Mouse (Mus musculus) small intestine, adult 2 months (tissue): ENCODE measurements around the gene Ptpre. TPM values are rescaled to one million over a fixed set of nuclear protein-coding genes. Genes with fewer than 3 reads are reported as not detected.
A peak's percentile ranks its signal among the peaks of the same experiment; 100 is the strongest.

Experiments used
- H3K27ac ChIP-seq: fragments of 200-500 bp; 2 replicates; pipeline ENCODE4 v1.5.1; 2012; ENCODE audit warnings: low read depth, low read length, control low read depth, inconsistent platforms; ENCODE audit not compliant: insufficient read depth
- H3K27me3 ChIP-seq: fragments of 200-500 bp; 2 replicates; pipeline ENCODE4 v1.6.1; 2012; ENCODE audit warnings: mild to moderate bottlenecking, moderate library complexity, low read length, inconsistent platforms; ENCODE audit not compliant: control insufficient read depth, insufficient read depth
- H3K36me3 ChIP-seq: fragments of 200-500 bp; 2 replicates; pipeline ENCODE4 v1.6.1; 2012; ENCODE audit warnings: mild to moderate bottlenecking, low read length, control low read depth, inconsistent platforms; ENCODE audit not compliant: control insufficient read depth, insufficient read depth
- H3K4me1 ChIP-seq: fragments of 200-500 bp; 2 replicates; pipeline ENCODE4 v1.6.1; 2012; ENCODE audit warnings: low read length, inconsistent platforms, mixed read lengths; ENCODE audit not compliant: control insufficient read depth, insufficient read depth, insufficient read length
- H3K4me3 ChIP-seq: fragments of 200-500 bp; 2 replicates; pipeline ENCODE4 v1.5.1; 2012; ENCODE audit warnings: low read depth, mild to moderate bottlenecking, control low read depth, inconsistent platforms, low read length, moderate library complexity
- CTCF ChIP-seq: fragments of 200-500 bp; IDR thresholded peaks from 2 replicates; pipeline ENCODE4 v1.5.1; 2012; ENCODE audit warnings: low read depth, mild to moderate bottlenecking, control low read depth, inconsistent platforms, low read length, moderate library complexity, mixed read lengths; ENCODE audit not compliant: insufficient replicate concordance, insufficient read length; ENCODE audit errors: extremely low read depth
- POLR2A ChIP-seq: fragments of 200-500 bp; IDR thresholded peaks from 2 replicates; pipeline ENCODE4 v1.6.1; 2012; ENCODE audit warnings: low read depth, mild to moderate bottlenecking, control low read depth, inconsistent platforms, low read length, moderate library complexity
- WGBS: fragments of 180-500 bp; shearing (Covaris S2); methylation state at CpG from one replicate; pipeline ENCODE4 v1.1.7; 2018; 5-methylcytosine and 5-hydroxymethylcytosine counted together
- polyA plus RNA-seq: library from polyadenylated mRNA; depleted of rRNA; stranded (reverse); fragments of >200 nt; gene quantifications from 2 replicates; pipeline ENCODE4 v1.2.3, GENCODE M21; 2012

Ptpre gene
- polyA plus RNA-seq, 1 experiment, result 17.0 TPM

DNA sequence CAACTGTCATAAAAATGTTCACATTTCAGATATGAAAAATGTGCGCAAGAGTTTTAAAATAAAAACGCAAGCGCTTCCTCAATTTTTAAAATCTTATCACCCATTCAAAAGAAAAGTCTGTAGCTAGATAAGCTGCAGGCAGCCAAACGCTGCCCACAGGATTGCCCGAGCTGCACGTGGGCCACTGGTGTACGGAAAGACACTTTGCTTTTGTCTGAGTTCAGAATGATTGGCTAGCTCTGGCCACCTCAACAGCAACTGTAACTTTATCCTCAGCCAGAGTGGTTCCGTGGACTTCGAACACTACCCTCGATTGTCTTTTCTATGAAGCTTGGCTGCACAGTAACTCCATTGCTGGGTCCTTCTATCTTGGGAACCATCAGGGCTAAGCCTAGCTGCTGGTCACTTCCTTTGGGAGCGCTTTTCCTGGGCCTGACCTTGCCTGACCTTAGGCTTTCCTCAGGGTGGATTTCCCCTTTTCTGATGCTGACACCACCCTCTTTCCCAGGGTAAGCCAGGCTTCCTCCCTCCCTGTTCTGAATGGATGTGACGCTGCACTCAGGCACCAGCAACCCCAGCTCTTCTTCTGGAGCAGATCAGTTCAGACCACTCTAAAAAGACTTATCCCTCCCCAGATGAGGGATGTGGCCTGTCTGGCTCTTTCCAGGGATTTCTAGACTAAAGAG, 60.5 kb downstream of the Ptpre start:
- Histone ChIP-seq H3K4me3 (no peak overlapping the region), H3K4me1 (peaks cover 11% of the 10 kb centered on the region), H3K27ac (peak overlapping the region; percentile 28; the same call in 1 of the 2 replicates), H3K36me3 (no peaks in the 10 kb centered on the region), H3K27me3 (no peaks in the 10 kb centered on the region)
- 30% methylated on average over 12 of the region's 12 CpGs for WGBS
- no peak for TF ChIP-seq CTCF
- no peak for TF ChIP-seq POLR2A

DNA sequence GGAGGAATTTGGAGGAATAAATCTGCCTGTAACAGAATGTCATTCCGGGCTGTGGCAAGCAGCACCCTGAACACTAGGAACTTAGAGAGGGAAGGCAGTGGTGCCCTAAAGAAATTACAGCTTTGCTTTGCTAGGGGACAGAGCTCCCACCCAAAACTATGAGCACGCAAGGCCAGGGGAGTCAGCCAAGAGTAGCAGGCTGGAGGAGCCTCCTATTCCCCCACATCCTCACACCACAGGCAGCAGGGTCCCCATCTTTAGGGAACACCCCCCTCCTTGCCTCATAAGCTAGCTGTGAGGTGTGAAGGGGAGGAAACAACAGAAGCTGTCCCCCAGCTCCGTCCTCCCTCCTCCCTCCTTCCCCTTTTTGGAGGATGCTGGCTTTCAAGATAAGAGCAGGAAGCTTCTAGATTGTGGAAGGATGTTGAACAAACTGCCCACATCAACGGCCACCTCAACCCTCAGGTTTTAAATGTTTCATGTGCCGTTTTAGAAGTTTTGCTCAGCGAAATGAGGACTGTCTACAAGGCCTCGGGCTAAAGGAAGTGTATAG, 61.1 kb downstream of the Ptpre start:
- Histone ChIP-seq H3K4me3 (no peak overlapping the region), H3K27ac (peak overlapping the region; percentile 28; the same call in 1 of the 2 replicates), H3K4me1 (peaks cover 14% of the 10 kb centered on the region), H3K36me3 (no peaks in the 10 kb centered on the region), H3K27me3 (no peaks in the 10 kb centered on the region)
- TF ChIP-seq POLR2A (no peak), CTCF (no peak)
- 70% methylated on average over 7 of the region's 7 CpGs for WGBS

DNA sequence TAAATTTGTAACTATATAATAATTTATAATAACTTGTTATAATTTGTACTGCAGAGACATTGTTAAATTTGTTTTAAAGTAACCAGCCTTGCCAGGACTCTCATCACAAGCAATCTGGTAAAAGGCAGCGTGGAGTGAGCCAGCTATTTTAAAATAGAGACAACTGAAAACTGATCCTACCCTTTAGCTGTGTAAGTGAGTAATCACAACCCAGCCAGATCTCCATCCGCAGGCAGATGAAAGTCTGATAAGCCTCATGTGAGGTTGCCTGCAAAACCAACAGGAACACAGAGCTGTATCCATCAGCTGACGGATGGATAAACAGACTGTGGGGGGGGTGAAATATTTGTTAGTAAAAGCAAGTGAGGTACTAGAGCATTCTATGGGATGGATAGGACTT, 62.8 kb downstream of the Ptpre start:
- no peaks in the 10 kb centered on the region for H3K36me3 ChIP-seq
- H3K4me1 ChIP-seq, result peaks cover 16% of the 10 kb centered on the region
- no peaks in the 10 kb centered on the region for H3K27me3 ChIP-seq
- H3K4me3 ChIP-seq, result no peak overlapping the region
- 79% methylated on average over 3 of the region's 3 CpGs for WGBS
- no peak for TF ChIP-seq POLR2A
- no peak for TF ChIP-seq CTCF
- H3K27ac ChIP-seq, result no peak overlapping the region

DNA sequence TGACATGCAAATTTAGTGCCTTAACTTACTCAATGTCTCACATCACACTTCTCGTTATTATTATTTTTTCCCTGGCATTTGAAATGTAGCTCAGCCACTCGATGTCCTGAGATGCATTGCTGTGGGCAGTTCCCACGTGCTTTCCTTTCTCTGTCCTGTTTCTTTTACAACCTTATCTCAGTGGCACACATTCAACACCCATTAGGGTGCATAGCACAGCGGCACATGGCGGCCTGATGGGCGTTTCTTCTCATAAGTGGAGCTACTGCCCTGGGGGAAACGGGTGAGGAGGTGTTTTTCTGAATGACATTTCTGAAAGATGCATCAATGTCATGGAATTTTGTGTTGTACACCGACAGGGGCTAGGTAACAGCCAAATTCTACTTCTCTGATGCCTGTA, 64.3 kb downstream of the Ptpre start:
- TF ChIP-seq POLR2A, result no peak
- no peak for TF ChIP-seq CTCF
- no peak overlapping the region for H3K27ac ChIP-seq
- no peaks in the 10 kb centered on the region for H3K27me3 ChIP-seq
- H3K36me3 ChIP-seq, result no peaks in the 10 kb centered on the region
- H3K4me1 ChIP-seq, result peaks cover 19% of the 10 kb centered on the region
- WGBS, result 78% methylated on average over 8 of the region's 8 CpGs
- no peak overlapping the region for H3K4me3 ChIP-seq

DNA sequence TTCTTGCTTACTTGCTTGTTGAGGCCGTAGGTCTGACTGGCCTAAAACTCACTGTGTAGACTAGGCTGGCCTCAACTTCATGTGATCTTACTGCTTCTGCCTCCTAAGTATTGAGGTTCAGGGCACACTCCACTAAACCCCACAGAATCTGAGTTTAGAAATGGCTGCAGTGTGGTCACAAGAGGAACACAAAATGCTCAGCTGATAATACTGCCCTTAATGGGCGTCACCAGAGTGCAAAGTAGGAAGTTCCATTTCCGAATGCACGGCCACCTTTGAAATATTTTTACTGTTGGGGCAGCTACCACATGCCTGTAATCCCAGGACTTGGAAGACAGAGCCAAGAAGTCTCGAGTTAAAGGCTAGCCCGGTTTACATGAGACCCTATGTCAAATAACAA, 65.0 kb downstream of the Ptpre start:
- Histone ChIP-seq H3K27ac (no peak overlapping the region), H3K36me3 (no peaks in the 10 kb centered on the region), H3K27me3 (no peaks in the 10 kb centered on the region), H3K4me3 (no peak overlapping the region), H3K4me1 (peaks cover 13% of the 10 kb centered on the region)
- TF ChIP-seq POLR2A (no peak), CTCF (no peak)
- WGBS, result 88% methylated on average over 6 of the region's 6 CpGs

DNA sequence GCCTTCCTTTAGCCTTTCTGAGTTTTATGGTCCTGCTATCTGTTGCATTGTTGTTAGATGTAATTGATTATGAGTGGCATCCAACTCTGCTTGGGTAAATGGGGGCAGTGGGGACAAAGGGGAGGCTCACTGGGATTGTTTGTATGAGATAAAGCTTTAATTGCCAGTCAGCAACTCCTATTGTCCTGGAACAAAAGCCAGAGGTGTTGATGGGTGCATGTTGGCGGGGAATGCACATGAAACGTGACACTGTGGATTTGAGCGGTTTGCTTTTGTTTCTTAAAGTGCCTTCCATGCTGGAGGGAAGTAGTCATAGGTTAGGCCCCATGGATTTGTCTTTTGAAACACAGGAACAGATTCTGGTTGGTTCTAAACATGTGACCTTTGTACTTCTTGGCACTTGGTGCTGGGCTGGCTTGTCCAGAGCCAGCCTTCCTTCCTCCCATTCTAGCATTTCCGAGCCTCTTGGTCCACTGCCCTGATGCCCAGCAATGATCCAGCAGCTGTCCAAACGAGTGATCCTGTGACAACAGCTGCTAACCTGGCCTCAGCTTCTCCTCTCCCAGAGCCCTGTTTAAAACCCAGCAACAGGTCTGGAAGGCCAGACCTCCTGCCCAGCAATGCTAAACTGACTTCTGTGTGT, 65.7 kb downstream of the Ptpre start:
- Histone ChIP-seq H3K27ac (0 out of 2 replicates have a peak overlapping the region, but pooled peaks have one; percentile 22), H3K4me1 (peaks cover 9% of the 10 kb centered on the region), H3K4me3 (no peak overlapping the region), H3K36me3 (no peaks in the 10 kb centered on the region), H3K27me3 (no peaks in the 10 kb centered on the region)
- TF ChIP-seq CTCF (no peak), POLR2A (no peak)
- WGBS, result 38% methylated on average over 5 of the region's 5 CpGs
